Mouse (Mus musculus) monocyte, adult 2 months (primary cell): ENCODE results near the gene Akr1c14.
"Not testable (repeated sequence)": the region's sequence is repeated elsewhere in the genome, so short reads cannot be mapped to it uniquely, and the experiment has no call there.

Experiments used
- DNase-seq, 2 experiments: peaks; one replicate each; pipeline ENCODE4 v3.0.0; 2022; ENCODE audit warnings: low spot score in 2 of 2, low read depth in 1 of 2

Akr1c14 gene

DNA sequence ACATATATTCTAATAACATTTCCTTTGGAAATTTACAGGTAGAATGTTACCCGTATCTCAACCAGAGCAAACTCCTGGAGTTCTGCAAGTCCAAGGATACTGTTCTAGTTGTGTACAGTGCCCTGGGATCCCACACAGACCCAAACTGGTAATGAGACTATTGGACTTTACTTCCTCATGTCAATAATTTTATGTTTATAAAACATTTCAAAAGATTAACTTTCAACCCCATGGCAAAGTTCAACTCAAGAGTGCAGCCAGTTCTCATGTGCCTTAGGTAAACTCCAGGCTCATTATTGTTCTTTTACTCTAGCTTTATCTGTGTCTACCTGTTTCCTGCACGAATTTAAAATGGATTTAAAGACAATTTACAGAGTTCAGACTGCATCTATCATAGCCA lies at the start of gene Akr1c14:
Akr1c14 (plus strand) TSS at position 293 of the 400 bp plus-strand sequence.
- no peak for DNase-seq

DNA sequence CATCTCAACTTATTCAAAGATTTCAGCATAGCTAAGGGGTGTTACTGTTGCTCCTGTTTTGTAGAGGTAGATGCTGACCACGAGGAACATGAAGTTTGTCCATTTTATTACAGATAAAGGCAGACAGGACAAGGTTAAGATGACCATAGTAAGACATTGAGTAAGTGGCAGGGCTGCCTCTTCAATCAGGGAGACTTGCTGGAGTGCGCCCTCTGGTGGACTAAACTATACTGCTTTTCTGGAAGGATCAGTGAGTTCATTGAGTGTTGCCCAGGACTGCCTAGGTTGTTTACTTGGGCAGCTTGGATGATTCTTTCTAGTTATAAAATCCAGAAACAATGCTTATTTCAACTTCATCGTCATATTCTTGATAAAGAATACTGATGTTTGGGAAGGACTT lies 47.1 kb upstream of the Akr1c14 start:
- peak in 1 of 2 experiments; percentile 16 for DNase-seq

DNA sequence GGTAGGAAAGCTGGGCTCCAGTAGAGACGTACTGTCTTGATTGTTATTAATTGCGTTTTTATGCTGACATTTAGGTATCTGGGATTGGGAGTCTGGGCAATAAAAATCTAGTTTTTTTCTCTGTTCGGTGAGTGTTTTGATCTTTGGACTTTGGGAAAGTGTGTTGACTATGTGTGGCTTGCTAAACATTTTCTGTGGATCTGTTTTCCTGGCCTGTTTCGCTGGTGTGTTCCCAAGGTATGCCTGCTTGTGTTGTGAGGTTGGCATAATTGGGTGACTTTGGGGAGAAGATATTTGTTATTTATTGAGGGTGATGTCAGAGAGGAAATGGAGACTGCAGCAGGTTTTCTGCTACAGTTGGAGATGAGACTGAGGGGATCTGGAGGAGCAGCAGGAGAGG lies 38.0 kb upstream of the Akr1c14 start:
- DNase-seq = no peak

DNA sequence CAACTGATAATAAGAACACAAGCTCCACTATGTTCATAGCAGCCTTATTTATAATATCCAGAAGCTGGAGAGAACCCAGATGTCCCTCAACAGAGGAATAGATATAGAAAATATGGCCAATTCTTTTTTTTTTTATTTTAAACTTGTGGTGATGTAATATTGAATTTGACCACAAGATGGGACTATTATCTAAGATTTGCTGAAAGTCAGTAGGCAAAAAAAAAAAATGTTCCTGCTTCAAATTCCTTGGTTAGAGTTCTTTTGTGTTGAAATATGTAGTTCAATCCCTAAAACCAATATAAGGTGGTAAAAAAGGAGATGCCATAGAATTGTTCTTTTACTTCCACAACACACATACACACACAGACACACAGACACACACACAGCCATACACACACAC lies 35.0 kb upstream of the Akr1c14 start:
- DNase-seq = no peak

DNA sequence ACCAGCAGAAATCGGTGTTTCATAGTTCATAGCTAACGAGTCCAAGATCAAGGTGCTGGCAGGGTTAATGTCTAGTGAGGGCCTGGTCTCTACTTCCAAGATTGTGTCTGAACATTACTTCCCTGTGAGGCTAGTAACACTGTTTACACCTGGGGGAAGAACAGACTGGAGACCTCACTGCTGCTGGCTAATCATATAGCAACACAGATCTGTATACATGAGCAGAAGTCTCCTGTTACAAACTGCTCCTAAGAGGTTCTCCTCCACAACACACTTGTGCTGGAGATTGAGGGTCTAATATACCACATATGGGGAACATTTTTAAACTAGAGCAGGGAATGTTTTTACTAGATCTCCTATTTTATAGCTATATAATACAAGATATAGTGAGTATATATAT lies 18.9 kb upstream of the Akr1c14 start:
- no peak for DNase-seq

DNA sequence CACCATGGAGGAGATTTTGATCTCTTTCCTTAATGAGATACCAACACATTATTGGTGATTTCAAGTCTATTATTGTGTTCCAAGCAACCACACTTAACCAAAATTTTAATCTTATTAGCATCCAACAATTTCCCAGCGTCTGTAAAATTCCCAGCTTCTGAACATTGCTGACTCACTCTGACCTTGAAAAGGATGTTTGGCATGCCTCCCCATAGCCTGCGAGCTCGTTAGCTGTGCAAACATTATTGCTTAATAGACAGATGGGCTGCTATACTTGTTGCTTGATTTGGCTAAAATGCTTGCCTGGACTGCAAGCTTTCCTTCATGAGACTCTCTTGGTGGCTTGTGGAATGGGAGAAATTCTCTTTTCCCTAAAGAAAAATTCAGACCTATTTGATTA lies 16.3 kb upstream of the Akr1c14 start:
- no peak for DNase-seq

DNA sequence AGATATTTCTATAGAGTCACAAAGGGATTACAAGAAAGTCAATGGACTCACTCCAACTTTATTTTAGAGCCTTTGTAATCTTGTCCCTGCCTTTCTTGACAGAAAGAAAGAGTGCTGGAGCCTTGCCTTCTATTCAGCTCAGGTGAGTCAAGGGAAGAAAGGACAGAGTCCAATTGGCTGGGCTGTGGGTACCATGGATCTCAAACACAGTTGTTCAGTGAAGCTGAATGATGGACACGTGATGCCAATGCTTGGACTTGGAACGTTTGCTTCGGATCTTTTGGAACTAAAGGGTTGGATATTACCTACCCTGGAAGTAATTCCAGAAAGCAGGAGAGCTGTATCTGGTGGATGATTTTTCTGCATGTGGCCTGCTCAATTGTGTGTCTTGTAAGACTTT lies 13.8 kb upstream of the Akr1c14 start:
- no peak for DNase-seq

DNA sequence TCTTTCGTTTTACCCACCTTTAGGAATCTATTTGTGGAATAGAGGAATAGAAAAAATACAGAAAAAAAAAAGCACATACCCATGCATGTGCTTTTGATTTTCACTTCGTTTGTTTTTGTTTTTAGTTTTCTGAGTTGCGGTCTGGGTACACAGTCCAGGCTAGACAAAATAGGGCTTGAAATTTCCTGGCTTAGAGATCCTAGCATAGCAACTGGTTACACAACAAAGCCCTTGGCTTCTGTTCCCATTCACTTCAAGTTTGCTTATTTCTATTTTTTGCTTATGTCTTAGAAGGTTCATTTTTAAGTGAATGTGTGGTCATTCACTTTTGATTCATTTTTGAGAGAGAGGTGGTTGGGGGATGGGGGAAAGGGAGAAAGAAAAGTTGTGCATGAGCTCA lies 2.7 kb upstream of the Akr1c14 start:
- no peak for DNase-seq

DNA sequence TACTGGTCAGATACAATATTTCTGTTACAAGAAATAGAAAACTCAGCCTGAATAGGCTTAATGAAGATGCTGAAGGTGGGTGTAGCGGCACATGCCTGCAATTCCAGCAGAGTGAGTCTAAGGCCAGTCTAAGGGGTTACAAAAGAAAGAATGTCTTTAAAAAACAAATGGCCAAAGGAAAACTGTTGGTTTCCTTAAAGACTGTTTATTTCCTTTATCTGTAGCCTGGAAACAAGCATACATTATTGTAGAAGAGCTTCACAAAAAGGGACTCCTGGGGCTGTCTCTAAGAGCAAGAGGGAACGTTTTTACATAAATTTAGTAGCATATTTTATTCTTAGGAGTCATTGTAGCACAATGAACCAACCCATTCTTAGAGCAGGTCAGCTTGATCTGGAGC lies 2.0 kb upstream of the Akr1c14 start:
- DNase-seq = no peak

DNA sequence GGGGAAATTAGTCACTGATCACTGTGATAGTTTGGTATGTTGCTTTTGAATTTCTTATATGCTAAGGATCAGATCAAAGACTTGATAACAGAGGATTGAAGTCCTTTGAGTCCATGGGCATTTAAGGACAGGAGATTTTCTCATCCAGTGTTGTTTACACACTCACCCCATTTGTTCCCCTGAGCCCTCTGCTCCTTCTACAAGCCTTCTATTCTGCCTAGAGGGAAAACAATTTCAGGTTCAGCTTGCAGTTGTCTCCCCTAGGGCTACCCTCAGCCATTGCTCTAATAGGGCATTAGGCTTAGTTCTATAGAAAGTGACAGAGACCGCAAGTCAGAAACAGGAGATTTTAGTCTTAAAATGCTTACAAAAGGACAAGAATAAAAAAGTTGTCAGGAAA lies 585 bp upstream of the Akr1c14 start:
- no peak for DNase-seq

DNA sequence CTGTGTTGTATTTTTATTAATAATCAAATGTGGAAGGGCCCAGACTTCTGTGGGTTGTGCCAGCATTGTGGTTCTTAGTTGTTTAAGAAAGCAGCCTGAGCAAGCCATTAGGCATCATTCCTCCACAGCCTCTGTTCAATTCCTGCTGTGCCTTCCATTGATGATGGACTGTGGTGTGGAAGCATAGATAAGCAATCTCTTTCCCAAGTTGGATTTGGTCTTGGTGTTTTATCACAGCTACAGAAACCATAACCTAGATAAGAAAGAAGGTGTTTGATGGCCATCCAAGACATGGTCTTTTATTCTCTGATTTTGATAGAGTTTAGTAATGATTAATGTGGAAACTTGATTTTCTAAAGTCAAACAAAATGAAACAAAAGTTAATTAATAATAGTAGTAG lies 844 bp downstream of the Akr1c14 start:
- no peak for DNase-seq

DNA sequence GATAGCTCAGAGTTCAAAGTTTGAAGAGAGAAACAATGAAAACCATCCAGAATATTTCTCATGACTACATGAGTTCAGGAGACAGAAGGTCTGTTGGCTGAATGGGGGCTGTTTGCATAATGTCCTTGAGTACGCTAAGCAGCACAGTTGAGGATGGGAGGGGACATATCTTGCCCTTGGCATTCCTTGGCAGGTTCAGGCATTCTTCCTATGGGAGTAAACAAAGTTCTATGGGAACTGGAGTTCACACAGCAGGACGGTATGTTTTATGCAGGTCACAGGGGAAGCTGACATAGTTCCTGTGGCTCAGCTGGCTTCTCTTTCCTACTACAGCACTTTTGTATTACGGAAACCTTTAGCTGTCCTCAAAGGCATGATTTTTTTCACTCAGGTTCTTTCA lies 6.6 kb downstream of the Akr1c14 start:
- DNase-seq = no peak

DNA sequence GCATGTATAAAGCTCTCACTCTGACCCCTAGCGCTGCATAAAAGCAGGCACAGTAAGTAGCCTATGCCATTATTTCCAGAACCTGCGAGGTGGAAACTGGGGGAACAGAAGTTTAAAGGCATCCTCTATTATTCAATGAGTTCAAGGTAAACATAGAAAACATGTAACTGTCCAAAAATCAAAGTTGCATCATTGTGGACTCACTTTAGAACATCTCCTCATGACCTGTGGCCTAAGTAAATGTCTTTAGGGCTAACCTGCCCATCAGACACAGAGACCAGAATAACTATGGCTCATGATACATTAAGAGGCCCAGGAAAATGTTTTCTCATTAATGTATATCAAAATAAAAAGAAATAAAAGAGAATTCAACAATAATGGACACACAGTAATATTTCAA lies 7.4 kb downstream of the Akr1c14 start:
- no peak for DNase-seq

DNA sequence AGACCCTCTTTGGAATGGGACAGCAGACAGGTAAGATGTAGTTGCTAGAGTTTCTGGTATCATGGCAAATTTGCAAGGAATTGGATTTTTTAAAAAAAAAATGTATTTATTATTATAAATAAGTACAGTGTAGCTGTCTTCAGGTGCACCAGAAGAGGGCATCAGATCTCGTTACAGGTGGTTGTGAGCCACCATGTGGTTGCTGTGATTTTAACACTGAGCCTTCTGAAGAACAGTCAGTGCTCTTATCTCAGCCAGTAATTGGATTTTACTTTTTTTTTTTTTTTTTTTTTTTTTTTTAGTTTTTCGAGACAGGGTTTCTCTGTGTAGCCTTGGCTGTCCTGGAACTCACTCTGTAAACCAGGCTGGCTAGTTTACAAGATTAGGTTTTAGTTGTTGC lies 9.4 kb downstream of the Akr1c14 start:
- DNase-seq = not testable (repeated sequence)

DNA sequence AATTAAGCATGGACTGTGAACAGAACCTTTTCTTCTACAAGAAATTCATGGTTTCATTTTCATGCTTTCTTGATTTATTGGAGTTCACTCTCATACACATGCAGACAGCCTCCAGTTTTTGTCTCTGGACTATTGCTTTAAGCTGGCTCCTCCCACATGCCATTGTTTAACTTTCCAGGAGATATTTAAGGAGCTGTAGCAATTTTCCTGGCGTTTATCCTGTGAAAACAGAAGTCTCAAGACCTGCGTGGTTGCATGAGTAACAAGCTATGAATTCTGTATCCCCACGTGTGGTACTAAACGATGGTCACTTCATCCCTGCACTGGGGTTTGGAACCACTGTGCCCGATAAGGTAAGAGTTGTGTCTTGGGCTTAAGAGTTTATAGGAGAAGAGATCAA lies 10.6 kb downstream of the Akr1c14 start:
- DNase-seq = no peak

DNA sequence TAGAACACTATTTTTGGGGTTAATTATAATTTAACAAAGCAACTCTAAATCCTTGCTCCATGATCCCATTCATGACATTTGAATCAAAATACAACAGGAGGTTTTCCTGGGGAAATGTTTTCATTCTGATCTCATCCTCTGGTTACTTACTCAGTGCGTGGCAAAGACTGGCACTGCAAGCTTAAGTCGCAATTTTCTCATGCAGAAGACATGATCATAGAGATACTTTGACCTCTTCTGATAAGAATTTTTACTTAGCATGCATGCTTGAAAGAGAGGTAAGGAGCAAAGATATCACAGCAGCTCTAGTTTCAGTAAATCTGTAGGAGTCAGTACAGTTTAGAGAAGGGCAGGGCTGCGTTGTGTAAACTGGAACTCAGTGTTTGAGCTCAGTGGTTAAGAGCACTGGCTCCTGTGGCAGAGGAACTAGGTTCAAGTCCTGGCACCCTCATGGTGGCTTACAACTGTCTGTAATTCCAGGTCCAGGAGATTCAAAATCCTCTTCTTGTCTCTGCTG lies 11.5 kb downstream of the Akr1c14 start:
- no peak for DNase-seq

DNA sequence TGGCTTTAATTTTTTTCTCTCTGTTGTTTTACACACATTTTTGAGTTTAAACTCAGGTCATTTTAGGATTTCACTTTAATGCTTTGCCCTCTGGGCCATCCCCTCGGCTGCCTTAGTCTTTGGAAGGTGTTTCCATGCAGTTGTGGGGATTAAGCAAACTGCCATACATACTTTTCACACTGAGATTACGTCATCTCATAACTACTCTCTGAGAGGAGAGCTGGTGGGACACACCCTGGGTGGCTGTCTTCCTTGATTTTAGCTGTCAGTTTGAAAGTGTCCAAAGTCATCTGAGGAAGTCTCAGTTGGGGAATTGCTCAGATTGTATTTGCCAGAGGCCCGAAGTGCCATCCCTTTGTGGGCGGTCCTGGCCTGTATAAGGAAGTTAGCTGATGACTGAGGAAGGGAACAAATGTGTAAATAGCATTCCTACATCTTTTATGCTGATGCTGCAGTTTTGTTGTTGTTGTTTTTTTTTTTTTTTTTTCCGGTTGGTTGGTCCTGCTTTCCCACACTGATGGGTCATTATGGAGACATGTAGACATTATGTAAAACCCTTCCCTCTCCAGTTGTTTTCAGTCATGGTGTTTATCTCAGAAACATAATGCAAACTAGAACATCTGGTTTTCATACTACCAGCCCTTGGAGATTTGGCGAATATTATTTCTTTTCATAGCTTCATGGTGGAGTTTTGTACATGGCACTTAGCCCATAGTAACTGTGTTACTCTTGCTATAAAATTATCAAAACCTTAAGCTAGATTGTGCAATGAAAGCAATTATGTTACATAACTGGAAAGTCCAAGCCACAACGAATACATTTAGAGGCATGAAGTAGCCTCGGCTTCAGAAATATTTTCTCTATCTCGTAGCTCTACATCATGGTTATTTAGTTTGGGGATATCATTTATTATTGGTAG lies 28.0 kb downstream of the Akr1c14 start:
- DNase-seq = no peak

DNA sequence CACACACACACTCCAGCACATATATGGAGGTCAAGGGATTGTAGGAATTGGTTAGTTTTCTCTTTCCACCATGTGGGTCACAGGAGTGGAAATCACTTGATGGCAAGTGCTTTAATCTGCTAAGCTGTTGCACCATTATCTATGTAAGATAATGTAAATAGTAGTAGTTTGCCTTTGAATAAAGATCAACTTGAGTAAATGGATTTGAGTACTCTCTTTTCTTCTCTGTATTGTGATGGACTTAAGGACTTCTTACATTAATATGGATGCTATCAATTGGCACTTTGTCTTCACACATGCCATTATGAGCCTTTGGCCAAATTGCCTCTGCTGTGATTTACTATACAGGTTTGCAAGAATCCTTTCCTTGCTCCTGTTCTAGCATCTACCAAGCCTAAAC lies 31.1 kb downstream of the Akr1c14 start:
- DNase-seq = no peak

DNA sequence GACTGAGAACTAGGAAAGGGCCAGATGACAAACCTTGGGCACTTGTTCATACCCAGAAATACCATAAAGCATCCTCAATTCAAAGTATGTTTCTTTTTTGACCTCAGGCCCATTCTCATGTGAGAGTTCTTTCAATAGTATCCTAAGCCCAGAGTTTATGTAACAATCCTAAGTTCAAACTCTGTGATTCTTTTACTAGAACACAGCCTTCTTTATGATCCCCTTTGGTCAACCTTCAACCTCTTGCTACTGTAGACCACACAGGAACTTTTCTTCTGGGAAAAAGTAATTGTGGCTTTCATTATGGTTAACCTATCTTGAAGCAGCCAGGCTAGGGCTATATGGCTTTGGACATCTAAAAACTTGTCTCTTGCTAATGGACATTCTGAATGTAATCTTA lies 52.9 kb downstream of the Akr1c14 start:
- DNase-seq = no peak

DNA sequence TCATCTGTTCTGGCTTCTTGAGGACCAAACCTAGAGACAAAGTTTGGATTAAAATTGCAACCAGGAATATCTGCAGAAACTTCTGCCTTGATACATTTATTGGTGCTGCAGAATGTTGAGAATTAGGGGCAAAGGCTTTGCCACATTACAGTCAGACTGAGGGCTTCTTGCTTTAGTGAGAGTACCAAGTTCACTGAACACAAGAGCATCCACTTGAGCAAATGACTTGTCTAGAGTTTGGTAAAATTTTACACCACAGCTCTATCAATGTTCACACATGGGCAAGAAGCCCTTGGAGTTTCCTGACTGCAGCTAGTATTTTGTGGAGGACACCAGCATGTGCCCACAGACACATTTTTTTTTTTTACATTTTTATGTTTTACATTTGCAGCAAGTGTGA lies 53.9 kb downstream of the Akr1c14 start:
- DNase-seq = no peak

DNA sequence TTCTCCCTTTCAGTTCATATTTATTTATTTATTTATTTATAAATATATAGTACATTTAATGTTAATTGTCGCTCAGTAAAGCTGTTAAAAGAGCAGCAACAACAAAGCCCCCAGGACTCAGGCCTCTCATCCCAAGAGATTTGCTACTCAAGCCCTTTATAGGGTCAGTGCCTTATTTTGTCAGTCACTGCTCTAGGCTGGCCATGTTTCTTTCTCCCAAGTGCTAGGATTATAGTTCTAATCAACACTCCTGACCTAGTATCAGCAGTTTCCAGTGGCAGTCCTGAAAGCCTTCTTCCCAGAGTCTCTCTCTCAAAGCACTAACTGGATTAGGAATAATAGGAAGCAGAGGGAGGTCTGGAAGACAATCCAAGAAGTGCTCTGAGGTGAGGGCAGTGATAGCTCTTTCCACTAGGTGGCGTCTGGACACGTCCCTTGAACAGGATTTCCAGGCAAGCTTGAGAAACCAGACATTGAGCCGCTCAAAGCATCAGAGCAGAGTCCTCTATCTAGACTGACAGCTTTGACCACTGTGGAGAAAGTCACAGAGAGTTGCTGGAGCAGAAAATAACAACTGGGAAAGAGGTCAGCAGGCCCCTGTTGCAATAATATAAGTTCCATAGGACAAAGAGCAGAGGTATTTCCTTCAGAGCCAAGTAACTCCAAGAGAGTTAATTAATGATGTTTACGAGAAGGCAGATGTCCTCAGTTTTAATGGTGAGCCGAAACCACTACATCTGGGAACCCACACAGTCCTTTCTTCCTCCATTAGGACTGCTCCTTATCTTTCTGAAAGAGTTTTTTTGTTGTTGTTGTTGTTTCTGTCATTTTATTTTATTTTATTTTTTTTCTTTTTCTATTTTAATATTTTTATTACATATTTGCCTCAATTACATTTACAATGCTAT lies 61.7 kb downstream of the Akr1c14 start:
- DNase-seq = no peak
